Mouse (Mus musculus) layer of hippocampus, adult 8-10 months (tissue): ENCODE measurements at regions not wholly inside any gene's neighbourhood (a gene's known extent, or its start where the extent isn't known, plus 50 kb on each side); places are given as distances from the start of the nearest gene placed in this dataset.

Source experiments
- DNase-seq, 2 experiments: peaks; one replicate each; pipeline ENCODE4 v3.0.0; 2022; ENCODE audit warnings: low spot score in 2 of 2

DNA sequence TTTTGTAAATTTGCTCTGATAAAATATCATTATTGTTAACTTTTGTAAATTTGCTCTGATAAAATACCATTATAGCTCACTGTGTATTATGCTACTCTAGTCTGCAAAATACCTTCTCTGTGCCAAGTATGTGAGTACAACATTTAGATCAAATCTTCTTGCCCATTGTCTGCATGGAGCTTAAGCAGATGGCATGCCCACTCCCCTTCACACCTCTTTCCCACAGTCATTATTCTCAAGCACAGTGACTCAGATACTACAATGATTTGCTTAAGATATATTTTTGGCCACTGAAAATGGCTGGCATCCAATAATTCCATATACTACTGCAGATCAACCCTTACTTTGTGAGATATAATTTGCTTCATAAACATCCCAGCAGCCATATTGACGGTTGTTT, 533.6 kb upstream of the Cntn4 start:
- peak in 1 of 2 experiments; percentile 10 for DNase-seq
